Mouse (Mus musculus) lung, embryonic 16.5 days (tissue): Measurements from ENCODE around the gene Zfp746. TPM values are rescaled to one million over a fixed set of nuclear protein-coding genes. Genes with fewer than 3 reads are reported as not detected.

ENCODE experiments used
- ATAC-seq: fragments of 200-750 bp; cut with Nextera tagmentation; 2 replicates; pipeline ENCODE4 v1.8.0; 2017; ENCODE audit warnings: low read depth, mild to moderate bottlenecking, moderate library complexity
- H3K27ac ChIP-seq: fragments of 300-500 bp; sonication (generic); 2 replicates; pipeline ENCODE4 v1.5.1; 2014; ENCODE audit warnings: mild to moderate bottlenecking, control low read depth, low read length
- H3K27me3 ChIP-seq: fragments of 300-500 bp; sonication (generic); 2 replicates; pipeline ENCODE4 v1.6.1; 2014; ENCODE audit warnings: low read depth, low read length, mixed read lengths; ENCODE audit not compliant: control insufficient read depth, insufficient read depth
- H3K36me3 ChIP-seq: fragments of 300-500 bp; sonication (generic); 2 replicates; pipeline ENCODE4 v1.6.1; 2014; ENCODE audit warnings: low read length; ENCODE audit not compliant: control insufficient read depth, insufficient read depth
- H3K4me1 ChIP-seq: fragments of 300-500 bp; sonication (generic); replicated peaks from 2 replicates; pipeline ENCODE4 v1.6.1; 2014; ENCODE audit warnings: low read length, mixed read lengths; ENCODE audit not compliant: control insufficient read depth, insufficient read depth
- H3K4me2 ChIP-seq: fragments of 300-500 bp; sonication (generic); 2 replicates; pipeline ENCODE4 v1.6.1; 2014; ENCODE audit warnings: low read depth, low read length, control low read depth
- H3K4me3 ChIP-seq: fragments of 300-500 bp; sonication (generic); 2 replicates; pipeline ENCODE4 v1.5.1; 2014; ENCODE audit warnings: mild to moderate bottlenecking, low read length, control low read depth
- H3K9ac ChIP-seq: fragments of 300-500 bp; sonication (generic); 2 replicates; pipeline ENCODE4 v1.6.1; 2014; ENCODE audit warnings: low read length, control low read depth
- H3K9me3 ChIP-seq: fragments of 300-500 bp; sonication (generic); 2 replicates; pipeline ENCODE4 v1.6.1; 2016; ENCODE audit warnings: low read length; ENCODE audit not compliant: control insufficient read depth
- whole genome bisulfite sequencing: fragments of 180-500 bp; shearing (Covaris S2); extraction: QIAGEN DNeasy Blood & Tissue Kit; methylation state at CpG from one replicate; pipeline ENCODE4 v1.1.7; 2014; 5-methylcytosine and 5-hydroxymethylcytosine counted together
- polyA plus RNA-seq: library from polyadenylated mRNA; unstranded; fragments of >200 nt; fragmentation: Nextera tagmentation; extraction: Ambion mirVana; gene quantifications from 2 replicates; pipeline ENCODE4 v1.2.1, GENCODE M21; 2015

Gene Zfp746
- polyA plus RNA-seq, 1 experiment from 2014 or later = 11.3 TPM

DNA sequence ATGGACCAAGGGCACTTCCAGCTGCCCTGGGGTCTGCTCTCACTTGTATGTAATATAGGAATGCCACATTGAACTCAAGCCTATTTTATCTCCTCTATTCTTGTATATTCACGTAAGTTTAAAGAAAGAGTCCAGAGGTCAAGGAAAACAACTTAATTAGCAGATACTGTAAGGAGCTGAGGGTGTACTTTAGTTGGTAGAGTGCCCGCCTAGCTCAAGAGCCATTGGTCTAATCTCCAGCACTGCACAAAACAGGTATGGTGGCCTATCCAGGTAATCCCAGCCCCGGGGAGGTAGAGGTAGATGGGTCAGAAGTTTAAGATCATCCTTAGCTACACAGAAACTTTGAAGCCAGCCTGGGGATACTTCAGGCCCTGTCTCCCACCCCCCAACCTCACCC is 18.9 kb downstream of the Zfp746 start:
- Histone ChIP-seq H3K9ac (no peak overlapping the region), H3K27me3 (no peaks in the 10 kb centered on the region), H3K9me3 (no peaks in the 10 kb centered on the region), H3K4me1 (no peaks in the 10 kb centered on the region), H3K4me3 (no peak overlapping the region), H3K4me2 (no peak overlapping the region), H3K27ac (no peak overlapping the region), H3K36me3 (peaks cover 51% of the 10 kb centered on the region)
- 83% methylated on average over 3 of the region's 3 CpGs for WGBS
- ATAC-seq = no peak

DNA sequence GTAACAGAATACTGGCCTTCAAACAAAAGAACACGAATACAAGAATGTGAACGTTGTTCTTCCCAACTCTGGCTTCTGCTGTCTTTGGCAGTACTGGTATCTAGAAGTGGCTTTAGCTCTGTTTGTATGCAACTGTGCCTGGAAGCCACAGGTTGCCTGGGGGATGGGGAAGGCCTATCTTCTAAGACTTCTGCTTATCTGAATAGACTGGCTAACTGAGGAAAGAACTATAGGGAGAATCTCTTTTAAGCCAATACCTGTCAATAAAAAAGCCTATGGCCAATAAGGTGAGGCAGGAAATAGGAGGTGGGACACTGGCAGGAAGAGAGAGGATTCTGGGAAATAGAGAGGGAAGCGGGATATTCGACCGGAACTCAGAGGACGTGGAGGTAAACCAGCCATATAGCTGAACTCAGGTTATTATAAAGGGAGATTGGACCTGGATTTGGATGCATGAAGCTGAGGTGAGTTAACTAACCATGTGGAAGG is 20.8 kb downstream of the Zfp746 start:
- no peaks in the 10 kb centered on the region for H3K9me3 ChIP-seq
- H3K4me1 ChIP-seq = no peaks in the 10 kb centered on the region
- H3K4me2 ChIP-seq = no peak overlapping the region
- peaks cover 53% of the 10 kb centered on the region for H3K36me3 ChIP-seq
- WGBS = 90% methylated on average over 6 of the region's 6 CpGs
- no peak overlapping the region for H3K4me3 ChIP-seq
- H3K27ac ChIP-seq = no peak overlapping the region
- ATAC-seq = no peak
- no peaks in the 10 kb centered on the region for H3K27me3 ChIP-seq
- H3K9ac ChIP-seq = no peak overlapping the region

DNA sequence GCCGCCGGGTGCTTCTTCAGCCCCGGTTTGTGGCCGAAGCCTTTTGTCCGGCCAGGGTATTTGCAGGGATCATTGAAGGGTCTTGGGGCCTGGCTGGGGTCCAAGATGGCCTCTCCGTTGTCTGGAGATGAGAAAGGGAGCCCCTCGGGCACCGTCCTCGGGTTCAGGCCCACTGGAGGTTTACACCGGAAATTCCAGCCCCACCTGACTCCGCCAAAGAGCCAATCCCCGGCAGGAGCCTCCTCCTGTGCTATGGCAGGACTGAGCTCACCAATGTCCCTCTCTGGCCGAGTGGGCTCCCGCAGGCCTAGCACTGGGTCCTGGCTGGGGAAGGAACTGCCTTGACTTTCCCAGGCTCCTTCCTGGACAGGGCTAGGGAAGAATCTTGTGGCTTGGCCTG is 21.9 kb downstream of the Zfp746 start:
- no peaks in the 10 kb centered on the region for H3K27me3 ChIP-seq
- no peak overlapping the region for H3K27ac ChIP-seq
- no peaks in the 10 kb centered on the region for H3K4me1 ChIP-seq
- no peak overlapping the region for H3K9ac ChIP-seq
- no peak overlapping the region for H3K4me2 ChIP-seq
- H3K36me3 ChIP-seq = peaks cover 53% of the 10 kb centered on the region
- ATAC-seq = no peak
- no peaks in the 10 kb centered on the region for H3K9me3 ChIP-seq
- no peak overlapping the region for H3K4me3 ChIP-seq
- WGBS = 90% methylated on average over 14 of the region's 14 CpGs

- Histone ChIP-seq H3K27me3 (no peaks in the 10 kb centered on the region), H3K9me3 (no peaks in the 10 kb centered on the region), H3K27ac (no peak overlapping the region), H3K4me2 (no peak overlapping the region), H3K4me1 (no peaks in the 10 kb centered on the region), H3K36me3 (peaks cover 53% of the 10 kb centered on the region), H3K4me3 (no peak overlapping the region), H3K9ac (no peak overlapping the region)
- 93% methylated on average over 28 of the region's 28 CpGs for WGBS
- 0 out of 2 replicates have a peak, but pooled peaks have one; percentile 15 for ATAC-seq
Measured at GRCm38 (mm10) chr6:48063940-48064339, 22.5 kb downstream of the Zfp746 start.

GRCm38 (mm10) chr6:48060895-48061294 is 25.5 kb downstream of the Zfp746 start:
- Histone ChIP-seq H3K4me2 (no peak overlapping the region), H3K36me3 (peaks cover 32% of the 10 kb centered on the region), H3K9ac (no peak overlapping the region), H3K9me3 (no peaks in the 10 kb centered on the region), H3K4me1 (no peaks in the 10 kb centered on the region), H3K4me3 (no peak overlapping the region), H3K27me3 (no peaks in the 10 kb centered on the region), H3K27ac (no peak overlapping the region)
- WGBS = 81% methylated on average over 1 of the region's 1 CpGs
- ATAC-seq = no peak

GRCm38 (mm10) chr6:48060421-48060820 is 26.0 kb downstream of the Zfp746 start:
- WGBS = 78% methylated on average over 2 of the region's 2 CpGs

GRCm38 (mm10) chr6:48052136-48052535 is 34.3 kb downstream of the Zfp746 start:
- no peak overlapping the region for H3K27ac ChIP-seq
- H3K4me2 ChIP-seq = no peak overlapping the region
- no peak overlapping the region for H3K4me3 ChIP-seq
- peaks cover 2% of the 10 kb centered on the region for H3K4me1 ChIP-seq
- 80% methylated on average over 6 of the region's 6 CpGs for WGBS
- H3K36me3 ChIP-seq = no peaks in the 10 kb centered on the region
- no peak overlapping the region for H3K9ac ChIP-seq
- H3K27me3 ChIP-seq = no peaks in the 10 kb centered on the region
- no peak for ATAC-seq
- H3K9me3 ChIP-seq = no peaks in the 10 kb centered on the region

More at GRCm38 (mm10) chr6:48060421-48060820, 26.0 kb downstream of the Zfp746 start:
- ATAC-seq = no peak
- H3K4me3 ChIP-seq = no peak overlapping the region
- no peak overlapping the region for H3K27ac ChIP-seq
- H3K4me2 ChIP-seq = no peak overlapping the region
- peaks cover 27% of the 10 kb centered on the region for H3K36me3 ChIP-seq
- H3K4me1 ChIP-seq = no peaks in the 10 kb centered on the region
- H3K9me3 ChIP-seq = no peaks in the 10 kb centered on the region
- H3K27me3 ChIP-seq = no peaks in the 10 kb centered on the region
- H3K9ac ChIP-seq = no peak overlapping the region

- ATAC-seq = no peak
- no peak overlapping the region for H3K4me2 ChIP-seq
- no peaks in the 10 kb centered on the region for H3K36me3 ChIP-seq
- H3K27me3 ChIP-seq = no peaks in the 10 kb centered on the region
- H3K9ac ChIP-seq = no peak overlapping the region
- peaks cover 7% of the 10 kb centered on the region for H3K4me1 ChIP-seq
- no peak overlapping the region for H3K4me3 ChIP-seq
- H3K27ac ChIP-seq = no peak overlapping the region
- WGBS = 84% methylated on average over 2 of the region's 2 CpGs
- no peaks in the 10 kb centered on the region for H3K9me3 ChIP-seq
Measured at GRCm38 (mm10) chr6:48051666-48052065, 34.7 kb downstream of the Zfp746 start.

- Histone ChIP-seq H3K9me3 (no peaks in the 10 kb centered on the region), H3K27ac (no peak overlapping the region), H3K36me3 (peaks cover 6% of the 10 kb centered on the region), H3K27me3 (no peaks in the 10 kb centered on the region), H3K9ac (peak overlapping the region; percentile 91), H3K4me3 (peak overlapping the region; percentile 72), H3K4me1 (peaks cover 8% of the 10 kb centered on the region), H3K4me2 (peak overlapping the region; percentile 59)
- ATAC-seq = no peak
- WGBS = 49% methylated on average over 9 of the region's 9 CpGs
Measured at GRCm38 (mm10) chr6:48049273-48050065, 36.9 kb downstream of the Zfp746 start.
